Mouse (Mus musculus) megakaryocyte progenitor cell, adult 5-6 weeks (primary cell): ENCODE data around the gene Klf3. TPM values are rescaled to one million over a fixed set of nuclear protein-coding genes. Genes with fewer than 3 reads are reported as not detected.
"Not testable (repeated sequence)": the region's sequence is repeated elsewhere in the genome, so short reads cannot be mapped to it uniquely, and the experiment has no call there.

Source experiments
- ATAC-seq: replicated peaks from 2 replicates; pipeline ENCODE4 v1.8.0; 2016; ENCODE audit warnings: mild to moderate bottlenecking, moderate TSS enrichment, inconsistent platforms; ENCODE audit not compliant: poor library complexity
- total RNA-seq, 2 experiments: library from RNA; stranded (forward) in 1 of 2; stranded (reverse) in 1 of 2; fragments of 157-497, 149-512 nt in 1 of 2; fragments of 200-1000 nt in 1 of 2; gene quantifications; 2 replicates each; pipeline versions ENCODE4 v1.2.3 to v1.2.4; 2015 to 2017

Klf3 gene
- total RNA-seq, 2 experiments from 2014 or later = 9.4 to 42.7 TPM

DNA sequence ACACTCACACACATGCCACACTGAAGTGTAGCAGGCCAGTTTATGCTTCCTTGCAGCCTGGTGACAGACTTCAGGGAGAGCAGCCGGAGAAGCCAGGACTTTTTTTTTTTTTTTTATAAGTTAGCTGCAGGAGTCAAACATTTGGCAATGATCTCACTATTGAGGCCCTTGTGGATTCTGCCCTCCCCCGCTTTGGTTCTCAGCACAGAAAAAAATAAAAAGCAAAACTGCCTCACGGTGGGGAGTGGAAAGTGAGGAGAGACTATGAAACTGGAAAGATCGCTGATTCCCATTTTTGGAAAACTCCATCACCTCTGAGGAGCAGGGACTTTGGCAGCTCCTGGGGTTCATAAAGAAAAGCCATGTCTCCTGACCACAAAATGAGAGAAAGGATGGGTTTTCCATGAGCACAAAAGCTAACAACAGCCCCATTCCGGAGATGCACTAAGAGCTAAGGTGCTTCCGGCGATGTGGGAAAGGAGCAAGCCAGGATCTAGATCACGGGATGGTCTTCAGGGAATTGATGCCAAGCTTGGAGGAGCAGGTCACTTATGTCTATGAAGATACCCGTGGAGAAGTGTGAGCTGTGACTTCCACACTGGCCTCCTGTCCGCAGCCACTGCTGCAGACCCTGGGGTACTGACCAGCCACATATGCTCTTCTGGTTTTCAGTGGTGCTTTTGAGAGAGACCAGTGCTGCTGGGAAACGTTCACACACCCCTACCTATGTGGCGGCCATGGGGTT, 73.1 kb downstream of the Klf3 start:
- ATAC-seq = no peak

GRCm38 (mm10) chr5:64877235-64878026, 74.2 kb downstream of the Klf3 start:
- no peak for ATAC-seq

- ATAC-seq = no peak
Observed at GRCm38 (mm10) chr5:64878027-64878425, 74.8 kb downstream of the Klf3 start.

- no peak for ATAC-seq
Observed at GRCm38 (mm10) chr5:64878526-64878925, 75.3 kb downstream of the Klf3 start.

GRCm38 (mm10) chr5:64879241-64879640, 76.1 kb downstream of the Klf3 start:
- no peak for ATAC-seq

GRCm38 (mm10) chr5:64881559-64881958, 78.4 kb downstream of the Klf3 start:
- ATAC-seq = not testable (repeated sequence)

- not testable (repeated sequence) for ATAC-seq
Observed at GRCm38 (mm10) chr5:64881976-64882375, 78.8 kb downstream of the Klf3 start.

Other genes with a start within 250 kb of the Klf3 start
- gene Tlr1, start 130.2 kb downstream of the Klf3 start, total RNA-seq (2015) = 7.3 and 7.5 TPM in 2 replicates
- 2.6 and 3.8 TPM in 2 replicates for gene Tlr1, start 130.2 kb downstream of the Klf3 start, total RNA-seq (2017)
- 4.5 and 4.8 TPM in 2 replicates for gene Tlr6, start 156.7 kb downstream of the Klf3 start, total RNA-seq (2015)
- 3.0 and 3.7 TPM in 2 replicates for gene Tlr6, start 156.7 kb downstream of the Klf3 start, total RNA-seq (2017)
- gene Fam114a1, start 166.7 kb downstream of the Klf3 start, total RNA-seq (2015) = 5.6 and 7.1 TPM in 2 replicates
- gene Fam114a1, start 166.7 kb downstream of the Klf3 start, total RNA-seq (2017) = 5.2 and 7.4 TPM in 2 replicates